Mouse (Mus musculus): Measurements from ENCODE around the gene Slc6a16. TPM values are rescaled to one million over a fixed set of nuclear protein-coding genes. Genes with fewer than 3 reads are reported as not detected.

The Slc6a16 gene
- polyA plus RNA-seq, 1 experiment from 2014 or later = 0.18 TPM

DNA sequence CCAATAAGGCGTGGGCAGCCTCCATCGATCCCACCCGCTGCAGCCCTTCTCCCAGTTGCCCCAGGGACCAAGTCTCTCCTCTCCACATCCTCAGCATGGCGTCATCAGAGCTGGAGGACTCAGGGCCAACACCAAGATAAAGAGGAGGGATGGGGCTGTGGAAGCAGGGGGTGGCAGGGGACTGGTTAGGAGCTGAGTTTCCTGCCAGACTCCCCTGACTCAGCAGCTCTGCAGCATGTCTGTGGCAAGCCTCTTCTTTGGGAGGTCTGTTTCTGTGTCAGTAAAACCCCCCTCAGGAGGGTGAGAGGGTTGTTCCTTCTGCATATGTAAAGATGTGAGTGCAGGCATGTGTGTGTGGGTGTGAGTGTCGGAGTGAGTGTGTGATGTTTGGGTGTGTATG lies 43.9 kb upstream of the Slc6a16 start:
- Histone ChIP-seq H3K36me3 (ENCODE audit: control insufficient read depth, insufficient read depth, low read length) (no peaks in the 10 kb centered on the region), H3K4me1 (ENCODE audit: control insufficient read depth, insufficient read depth, low read length) (peaks cover 3% of the 10 kb centered on the region), H3K9me3 (ENCODE audit: control insufficient read depth, low read length) (no peaks in the 10 kb centered on the region), H3K27me3 (ENCODE audit: control insufficient read depth, insufficient read depth, low read length) (no peaks in the 10 kb centered on the region), H3K4me3 (ENCODE audit: low read length) (no peak overlapping the region), H3K4me2 (replicated peaks; ENCODE audit: low read depth, low read length) (no peak overlapping the region), H3K9ac (ENCODE audit: low read depth, low read length) (no peak overlapping the region), H3K27ac (ENCODE audit: low read depth, low read length) (no peak overlapping the region)
- WGBS = 72% methylated on average over 5 of the region's 5 CpGs
- no peak for ATAC-seq (ENCODE audit: low FRiP score, low TSS enrichment)

- Histone ChIP-seq H3K9me3 (ENCODE audit: control insufficient read depth, low read length) (no peaks in the 10 kb centered on the region), H3K4me1 (ENCODE audit: control insufficient read depth, insufficient read depth, low read length) (no peaks in the 10 kb centered on the region), H3K9ac (ENCODE audit: low read depth, low read length) (no peak overlapping the region), H3K36me3 (ENCODE audit: control insufficient read depth, insufficient read depth, low read length) (no peaks in the 10 kb centered on the region), H3K27me3 (ENCODE audit: control insufficient read depth, insufficient read depth, low read length) (no peaks in the 10 kb centered on the region), H3K4me3 (ENCODE audit: low read length) (no peak overlapping the region), H3K27ac (ENCODE audit: low read depth, low read length) (no peak overlapping the region), H3K4me2 (replicated peaks; ENCODE audit: low read depth, low read length) (no peak overlapping the region)
- WGBS = 14% methylated on average over 5 of the region's 5 CpGs
- 0 out of 2 replicates have a peak, but pooled peaks have one; percentile 48 for ATAC-seq (ENCODE audit: low FRiP score, low TSS enrichment)
Measured at GRCm38 (mm10) chr7:45198435-45198834, 42.5 kb upstream of the Slc6a16 start.

DNA sequence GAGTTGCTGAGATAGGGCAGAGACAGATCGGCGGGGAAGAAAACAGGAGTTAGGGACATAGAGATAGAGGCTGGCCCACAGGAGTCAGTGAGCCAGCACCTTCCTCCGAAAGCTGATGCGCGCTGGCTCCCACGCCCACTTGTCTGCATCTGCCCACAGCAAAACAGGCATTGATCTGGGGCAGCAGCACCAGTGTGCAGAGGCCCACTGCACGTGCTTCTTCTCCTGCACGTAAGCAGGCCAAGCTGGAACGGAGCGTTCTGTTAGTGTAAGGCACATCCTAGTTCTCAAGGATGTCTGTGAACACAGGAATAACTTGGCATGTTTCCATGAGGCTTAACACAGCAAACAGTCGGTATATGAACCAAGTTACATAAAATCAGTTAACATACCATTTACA lies 41.9 kb upstream of the Slc6a16 start:
- WGBS = 83% methylated on average over 11 of the region's 11 CpGs
- no peaks in the 10 kb centered on the region for H3K9me3 ChIP-seq (ENCODE audit: control insufficient read depth, low read length)
- H3K27ac ChIP-seq (ENCODE audit: low read depth, low read length) = no peak overlapping the region
- no peaks in the 10 kb centered on the region for H3K36me3 ChIP-seq (ENCODE audit: control insufficient read depth, insufficient read depth, low read length)
- no peak overlapping the region for H3K4me2 ChIP-seq (replicated peaks; ENCODE audit: low read depth, low read length)
- ATAC-seq (ENCODE audit: low FRiP score, low TSS enrichment) = no peak
- H3K4me3 ChIP-seq (ENCODE audit: low read length) = no peak overlapping the region
- no peaks in the 10 kb centered on the region for H3K4me1 ChIP-seq (ENCODE audit: control insufficient read depth, insufficient read depth, low read length)
- H3K27me3 ChIP-seq (ENCODE audit: control insufficient read depth, insufficient read depth, low read length) = no peaks in the 10 kb centered on the region
- no peak overlapping the region for H3K9ac ChIP-seq (ENCODE audit: low read depth, low read length)

DNA sequence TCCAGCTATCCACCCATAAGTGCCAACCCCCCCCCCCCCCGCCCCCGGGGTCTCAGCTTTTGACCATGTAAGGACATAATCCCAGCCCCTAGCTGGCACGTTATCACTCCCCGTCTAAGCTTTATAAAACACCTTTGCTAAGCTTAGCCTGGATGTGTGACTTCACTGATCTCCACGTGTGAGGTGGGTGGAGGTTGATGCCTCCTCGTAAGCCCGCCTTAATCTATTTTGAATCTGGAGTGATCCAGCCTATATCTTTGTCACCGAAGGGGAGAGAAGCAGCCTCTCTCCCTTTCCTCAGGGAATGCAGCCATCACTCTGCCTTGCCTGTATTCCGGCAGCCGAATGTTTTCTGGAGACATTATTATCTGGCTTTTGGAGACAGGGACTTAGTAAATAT lies 38.2 kb upstream of the Slc6a16 start:
- Histone ChIP-seq H3K4me3 (ENCODE audit: low read length) (no peak overlapping the region), H3K9me3 (ENCODE audit: control insufficient read depth, low read length) (no peaks in the 10 kb centered on the region), H3K4me1 (ENCODE audit: control insufficient read depth, insufficient read depth, low read length) (no peaks in the 10 kb centered on the region), H3K4me2 (replicated peaks; ENCODE audit: low read depth, low read length) (no peak overlapping the region), H3K36me3 (ENCODE audit: control insufficient read depth, insufficient read depth, low read length) (no peaks in the 10 kb centered on the region), H3K9ac (ENCODE audit: low read depth, low read length) (no peak overlapping the region), H3K27me3 (ENCODE audit: control insufficient read depth, insufficient read depth, low read length) (no peaks in the 10 kb centered on the region), H3K27ac (ENCODE audit: low read depth, low read length) (no peak overlapping the region)
- no peak for ATAC-seq (ENCODE audit: low FRiP score, low TSS enrichment)
- WGBS = 63% methylated on average over 10 of the region's 10 CpGs

DNA sequence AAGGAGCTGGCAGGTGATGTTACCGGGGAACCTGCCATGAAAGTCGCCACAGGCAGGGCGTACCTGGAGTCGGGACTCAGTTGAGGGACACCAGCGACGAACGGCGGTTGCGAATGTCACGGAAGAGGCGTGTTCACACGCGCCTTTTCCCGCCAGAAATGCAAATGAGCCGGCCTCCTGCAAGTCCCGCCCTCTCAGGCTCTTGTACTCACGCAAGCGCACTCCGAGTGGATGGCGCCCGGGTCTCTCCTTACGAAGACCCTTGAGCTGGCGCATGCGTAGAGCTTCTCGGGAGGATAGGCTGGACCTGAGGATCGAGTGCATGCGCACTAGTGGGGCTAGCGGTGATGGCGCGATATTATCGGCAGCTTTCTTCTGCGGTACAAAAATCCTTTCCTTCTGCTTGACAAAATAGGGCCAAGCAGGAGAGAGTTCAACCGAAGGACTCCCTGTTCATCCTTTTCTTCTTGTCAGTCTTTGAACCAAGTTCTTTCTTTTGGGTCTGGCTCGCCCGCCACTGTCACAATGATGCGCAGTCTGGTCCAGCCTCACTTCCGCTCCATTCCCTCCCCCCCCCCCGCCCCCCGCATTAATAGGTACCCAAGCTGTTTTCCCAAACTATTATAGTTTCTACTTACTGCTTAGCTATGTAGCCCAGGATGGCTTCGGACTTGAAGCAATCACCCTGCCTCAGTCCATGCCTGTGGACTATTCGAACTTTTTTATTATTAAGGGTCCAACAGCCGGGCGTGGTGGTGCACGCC lies 36.3 kb upstream of the Slc6a16 start, which contains the start of gene Ccdc155:
TSS of gene Ccdc155 (minus strand) at position 513 of the 764 bp plus-strand sequence.
- H3K27me3 ChIP-seq (ENCODE audit: control insufficient read depth, insufficient read depth, low read length) = no peaks in the 10 kb centered on the region
- no peaks in the 10 kb centered on the region for H3K4me1 ChIP-seq (ENCODE audit: control insufficient read depth, insufficient read depth, low read length)
- peak within 1 kb of the TSS; percentile 41 for H3K4me3 ChIP-seq (ENCODE audit: low read length)
- no peak within 1 kb of the TSS for H3K27ac ChIP-seq (ENCODE audit: low read depth, low read length)
- peak within 1 kb of the TSS; percentile 45; the same call in 1 of the 2 replicates for H3K9ac ChIP-seq (ENCODE audit: low read depth, low read length)
- H3K9me3 ChIP-seq (ENCODE audit: control insufficient read depth, low read length) = no peaks in the 10 kb centered on the region
- H3K36me3 ChIP-seq (ENCODE audit: control insufficient read depth, insufficient read depth, low read length) = no peaks in the 10 kb centered on the region
- 9% methylated on average over 43 of the region's 44 CpGs for WGBS
- ATAC-seq (ENCODE audit: low FRiP score, low TSS enrichment) = peak; percentile 96
- H3K4me2 ChIP-seq (replicated peaks; ENCODE audit: low read depth, low read length) = peak within 1 kb of the TSS; percentile 46

DNA sequence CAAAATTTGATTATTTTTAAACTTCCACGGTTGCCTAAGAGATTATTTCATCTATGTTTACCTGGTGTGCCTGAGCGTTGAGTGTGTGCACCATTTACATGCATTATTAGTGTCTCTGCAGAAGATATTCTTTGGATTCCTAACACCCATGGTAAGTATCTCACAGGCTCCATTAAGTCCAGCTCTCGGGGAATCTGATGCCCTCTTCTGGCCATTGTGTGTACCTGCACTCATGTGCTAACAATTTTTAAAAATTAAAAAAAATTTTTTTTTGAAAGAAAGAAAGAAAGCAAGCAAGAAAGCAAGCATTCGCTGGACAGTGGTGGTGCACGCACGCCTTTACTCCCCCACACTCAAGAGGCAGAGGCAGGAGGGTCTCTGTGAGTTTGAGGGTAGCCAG lies 32.6 kb upstream of the Slc6a16 start:
- H3K9ac ChIP-seq (ENCODE audit: low read depth, low read length) = no peak overlapping the region
- H3K27me3 ChIP-seq (ENCODE audit: control insufficient read depth, insufficient read depth, low read length) = peaks cover 14% of the 10 kb centered on the region; the same call in 1 of the 2 replicates
- no peak overlapping the region for H3K27ac ChIP-seq (ENCODE audit: low read depth, low read length)
- ATAC-seq (ENCODE audit: low FRiP score, low TSS enrichment) = no peak
- H3K36me3 ChIP-seq (ENCODE audit: control insufficient read depth, insufficient read depth, low read length) = no peaks in the 10 kb centered on the region
- WGBS = 84% methylated on average over 6 of the region's 6 CpGs
- H3K9me3 ChIP-seq (ENCODE audit: control insufficient read depth, low read length) = no peaks in the 10 kb centered on the region
- H3K4me1 ChIP-seq (ENCODE audit: control insufficient read depth, insufficient read depth, low read length) = peaks cover 7% of the 10 kb centered on the region; the same call in 1 of the 2 replicates
- no peak overlapping the region for H3K4me3 ChIP-seq (ENCODE audit: low read length)
- no peak overlapping the region for H3K4me2 ChIP-seq (replicated peaks; ENCODE audit: low read depth, low read length)

- 68% methylated on average over 10 of the region's 10 CpGs for WGBS
- H3K36me3 ChIP-seq (ENCODE audit: control insufficient read depth, insufficient read depth, low read length) = no peaks in the 10 kb centered on the region
- H3K27me3 ChIP-seq (ENCODE audit: control insufficient read depth, insufficient read depth, low read length) = peaks cover 14% of the 10 kb centered on the region; the same call in 1 of the 2 replicates
- ATAC-seq (ENCODE audit: low FRiP score, low TSS enrichment) = no peak
- no peak overlapping the region for H3K4me2 ChIP-seq (replicated peaks; ENCODE audit: low read depth, low read length)
- H3K9me3 ChIP-seq (ENCODE audit: control insufficient read depth, low read length) = no peaks in the 10 kb centered on the region
- peaks cover 7% of the 10 kb centered on the region; the same call in 1 of the 2 replicates for H3K4me1 ChIP-seq (ENCODE audit: control insufficient read depth, insufficient read depth, low read length)
- H3K9ac ChIP-seq (ENCODE audit: low read depth, low read length) = no peak overlapping the region
- no peak overlapping the region for H3K27ac ChIP-seq (ENCODE audit: low read depth, low read length)
- H3K4me3 ChIP-seq (ENCODE audit: low read length) = no peak overlapping the region
Measured at GRCm38 (mm10) chr7:45211070-45211469, 29.8 kb upstream of the Slc6a16 start.

DNA sequence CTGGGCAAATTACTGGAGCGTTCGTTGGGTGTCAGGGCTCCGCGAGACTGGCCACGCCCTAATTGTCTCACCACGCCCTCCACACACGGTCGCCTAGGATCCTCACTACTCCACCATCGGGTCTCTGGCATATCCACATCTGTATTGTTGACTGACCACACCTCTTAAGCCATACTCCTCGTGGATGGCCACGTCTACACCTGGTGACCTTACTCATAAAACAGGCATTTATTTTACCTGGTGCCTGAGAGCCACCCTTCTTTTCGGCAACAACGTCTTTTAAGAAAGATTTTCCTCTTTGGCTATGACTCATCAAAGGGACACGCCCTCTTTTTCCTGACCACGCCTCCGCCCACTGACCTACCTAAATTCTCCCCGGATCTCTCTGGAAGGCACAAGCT lies 29.0 kb upstream of the Slc6a16 start, which contains the start of gene Dkkl1:
TSS of gene Dkkl1 (minus strand) at position 297 of the 401 bp plus-strand sequence.
- no peaks in the 10 kb centered on the region for H3K36me3 ChIP-seq (ENCODE audit: control insufficient read depth, insufficient read depth, low read length)
- 5% methylated on average over 17 of the region's 17 CpGs for WGBS
- no peak for ATAC-seq (ENCODE audit: low FRiP score, low TSS enrichment)
- H3K27ac ChIP-seq (ENCODE audit: low read depth, low read length) = no peak within 1 kb of the TSS
- H3K9ac ChIP-seq (ENCODE audit: low read depth, low read length) = no peak within 1 kb of the TSS
- no peaks in the 10 kb centered on the region for H3K9me3 ChIP-seq (ENCODE audit: control insufficient read depth, low read length)
- H3K4me2 ChIP-seq (replicated peaks; ENCODE audit: low read depth, low read length) = peak within 1 kb of the TSS; percentile 40
- H3K4me1 ChIP-seq (ENCODE audit: control insufficient read depth, insufficient read depth, low read length) = peaks cover 7% of the 10 kb centered on the region; the same call in 1 of the 2 replicates
- peaks cover 14% of the 10 kb centered on the region; the same call in 1 of the 2 replicates for H3K27me3 ChIP-seq (ENCODE audit: control insufficient read depth, insufficient read depth, low read length)
- peak within 1 kb of the TSS; percentile 4; the same call in 1 of the 2 replicates for H3K4me3 ChIP-seq (ENCODE audit: low read length)

- H3K4me3 ChIP-seq (ENCODE audit: low read length) = no peak overlapping the region
- H3K27ac ChIP-seq (ENCODE audit: low read depth, low read length) = no peak overlapping the region
- no peak for ATAC-seq (ENCODE audit: low FRiP score, low TSS enrichment)
- H3K9ac ChIP-seq (ENCODE audit: low read depth, low read length) = no peak overlapping the region
- H3K9me3 ChIP-seq (ENCODE audit: control insufficient read depth, low read length) = no peaks in the 10 kb centered on the region
- no peak overlapping the region; the same call in 1 of the 2 replicates for H3K4me2 ChIP-seq (replicated peaks; ENCODE audit: low read depth, low read length)
- peaks cover 4% of the 10 kb centered on the region; the same call in 1 of the 2 replicates for H3K36me3 ChIP-seq (ENCODE audit: control insufficient read depth, insufficient read depth, low read length)
- H3K27me3 ChIP-seq (ENCODE audit: control insufficient read depth, insufficient read depth, low read length) = peaks cover 14% of the 10 kb centered on the region; the same call in 1 of the 2 replicates
- 66% methylated on average over 7 of the region's 7 CpGs for WGBS
- H3K4me1 ChIP-seq (ENCODE audit: control insufficient read depth, insufficient read depth, low read length) = peaks cover 11% of the 10 kb centered on the region
Measured at GRCm38 (mm10) chr7:45212356-45212755, 28.5 kb upstream of the Slc6a16 start.

Measured in kidney, embryonic 14.5 days (tissue).